Mouse (Mus musculus) gastrocnemius, postnatal 4 days (tissue): ENCODE measurements at regions not wholly inside any gene's neighbourhood (a gene's known extent, or its start where the extent isn't known, plus 50 kb on each side); places are given as distances from the start of the nearest gene placed in this dataset.

ENCODE experiments used
- DNase-seq, 2 experiments: peaks; one replicate each; pipeline ENCODE4 v3.0.0; 2021 to 2022; ENCODE audit warnings: low spot score in 2 of 2, mixed read lengths in 2 of 2

GRCm38 (mm10) chr2:7840612-7841011 lies 331.2 kb upstream of the Celf2 start:
- no peak for DNase-seq

- no peak for DNase-seq
Measured at GRCm38 (mm10) chr2:7837877-7838276, 328.5 kb upstream of the Celf2 start.

GRCm38 (mm10) chr2:7831239-7831638 lies 321.9 kb upstream of the Celf2 start:
- no peak for DNase-seq

- no peak for DNase-seq
Measured at GRCm38 (mm10) chr2:7826272-7826671, 316.9 kb upstream of the Celf2 start.

GRCm38 (mm10) chr2:7796415-7796814 lies 287.1 kb upstream of the Celf2 start:
- DNase-seq = no peak

GRCm38 (mm10) chr2:7792456-7793145 lies 283.2 kb upstream of the Celf2 start:
- DNase-seq = no peak

- DNase-seq = no peak
Measured at GRCm38 (mm10) chr2:7778610-7779009, 269.2 kb upstream of the Celf2 start.

GRCm38 (mm10) chr2:7734097-7734730 lies 224.9 kb upstream of the Celf2 start:
- no peak for DNase-seq

GRCm38 (mm10) chr2:7730960-7731359 lies 221.6 kb upstream of the Celf2 start:
- no peak for DNase-seq

GRCm38 (mm10) chr2:7722283-7722935 lies 213.0 kb upstream of the Celf2 start:
- DNase-seq = no peak

- DNase-seq = no peak
Measured at GRCm38 (mm10) chr2:7711046-7711445, 201.7 kb upstream of the Celf2 start.

GRCm38 (mm10) chr2:7710476-7710875 lies 201.1 kb upstream of the Celf2 start:
- no peak for DNase-seq

- DNase-seq = no peak
Measured at GRCm38 (mm10) chr2:7683355-7683754, 174.0 kb upstream of the Celf2 start.

- DNase-seq = no peak
Measured at GRCm38 (mm10) chr2:7640892-7641291, 131.5 kb upstream of the Celf2 start.

GRCm38 (mm10) chr2:7622716-7623285 lies 113.4 kb upstream of the Celf2 start:
- DNase-seq = no peak

GRCm38 (mm10) chr2:7619888-7620664 lies 110.7 kb upstream of the Celf2 start:
- peak in 1 of 2 experiments; percentile 11 for DNase-seq

GRCm38 (mm10) chr2:7578196-7578595 lies 68.8 kb upstream of the Celf2 start:
- no peak for DNase-seq
